Mouse (Mus musculus) liver, embryonic 14 days (tissue): ENCODE data around the gene Tcirg1. TPM values are rescaled to one million over a fixed set of nuclear protein-coding genes. Genes with fewer than 3 reads are reported as not detected.

Experiments used
- polyA plus RNA-seq: library from polyadenylated mRNA; depleted of rRNA; stranded (reverse); fragments of >200 nt; gene quantifications from 2 replicates; pipeline ENCODE4 v1.2.3, GENCODE M21; 2012; rRNA removed

Gene Tcirg1
- polyA plus RNA-seq = 44.9 and 50.6 TPM in 2 replicates

DNA sequence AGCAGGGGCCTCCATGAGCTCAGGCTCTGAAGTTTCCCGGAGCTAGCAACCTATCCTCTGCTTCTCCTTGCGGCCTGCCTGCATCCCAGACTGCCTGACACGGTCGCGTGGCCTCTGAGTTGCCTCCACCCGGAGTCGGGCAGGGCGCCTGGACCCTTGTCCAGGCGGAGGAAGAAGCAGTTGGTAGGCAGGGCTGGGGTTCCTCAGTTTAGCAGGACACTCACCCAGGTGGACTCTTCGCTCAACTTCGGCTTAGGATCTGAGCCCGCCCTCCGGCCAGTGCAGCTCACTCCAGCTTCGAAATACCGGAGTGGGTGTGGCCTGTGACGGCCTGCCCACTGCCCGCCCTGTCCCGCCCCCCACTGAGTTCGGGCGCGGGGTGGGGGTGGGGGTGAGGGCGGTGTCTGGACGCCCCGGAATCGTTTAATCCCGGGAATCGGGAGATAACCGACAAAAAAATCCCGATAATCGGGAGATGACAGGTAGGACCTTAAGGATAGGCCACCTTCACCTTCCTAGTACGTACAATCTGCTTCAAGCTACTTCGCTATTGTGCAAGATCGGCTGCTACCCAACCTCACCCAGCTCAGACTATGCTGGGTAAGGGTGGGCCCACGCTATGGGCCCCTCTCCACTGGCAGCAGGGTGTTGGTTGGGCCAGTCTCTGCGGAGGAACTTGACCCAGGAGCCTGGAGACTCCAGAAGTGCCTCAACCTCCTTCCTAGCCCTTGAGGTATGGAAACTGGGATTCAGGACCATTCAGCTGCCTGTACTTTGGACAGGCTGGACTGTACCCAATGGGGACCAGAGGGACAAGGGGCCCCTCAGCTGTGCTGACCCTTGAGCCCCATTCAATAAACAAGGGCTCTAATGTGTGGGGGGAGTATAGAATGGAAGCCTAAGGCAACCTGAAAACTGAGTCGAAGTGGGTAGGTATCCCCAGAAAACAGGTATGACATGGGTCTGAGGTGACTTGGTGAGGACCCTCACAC, at the start of gene Tcirg1:
Gene Tcirg1 (minus strand): TSS at position 339 of the 992 bp plus-strand sequence.

DNA sequence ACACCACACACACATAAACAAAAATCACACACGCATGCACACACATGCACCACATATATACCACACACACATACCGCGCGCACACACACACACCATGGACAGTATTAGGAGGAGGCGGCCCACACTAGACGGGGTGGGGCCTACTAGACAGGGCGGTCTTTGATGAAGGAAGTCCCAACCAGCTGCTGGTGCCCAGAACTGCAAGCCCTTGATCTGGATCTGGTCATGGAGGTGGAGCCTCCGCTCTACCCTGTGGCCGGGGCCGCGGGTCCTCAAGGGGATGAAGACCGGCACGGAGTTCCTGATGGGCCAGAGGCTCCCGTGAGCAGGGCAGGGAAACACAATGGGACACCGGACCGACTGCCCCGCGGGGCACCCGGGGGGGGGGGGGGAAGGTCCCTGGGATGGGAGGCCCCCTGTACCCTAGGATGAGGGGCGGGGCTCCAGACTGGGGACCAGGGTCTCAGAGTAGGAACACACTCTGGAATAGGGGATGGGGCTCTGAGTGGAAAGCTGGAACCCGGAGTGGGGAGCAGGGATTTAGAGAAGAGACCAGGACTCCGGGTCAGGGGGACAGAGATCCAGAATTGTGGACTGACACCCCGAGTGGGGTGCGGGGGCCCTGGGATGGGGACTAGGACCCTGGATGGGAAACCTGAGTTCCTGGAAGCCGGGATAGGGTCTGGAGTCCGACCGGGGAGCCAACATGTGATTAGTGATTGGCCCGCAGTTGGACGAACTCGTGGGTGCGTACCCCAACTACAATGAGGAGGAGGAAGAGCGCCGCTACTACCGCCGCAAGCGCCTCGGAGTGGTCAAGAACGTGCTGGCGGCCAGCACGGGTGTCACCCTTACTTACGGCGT, 28.3 kb upstream of the Tcirg1 start, which contains the start of gene Unc93b1:
Gene Unc93b1 (plus strand): TSS at position 155 of the 864 bp plus-strand sequence.

DNA sequence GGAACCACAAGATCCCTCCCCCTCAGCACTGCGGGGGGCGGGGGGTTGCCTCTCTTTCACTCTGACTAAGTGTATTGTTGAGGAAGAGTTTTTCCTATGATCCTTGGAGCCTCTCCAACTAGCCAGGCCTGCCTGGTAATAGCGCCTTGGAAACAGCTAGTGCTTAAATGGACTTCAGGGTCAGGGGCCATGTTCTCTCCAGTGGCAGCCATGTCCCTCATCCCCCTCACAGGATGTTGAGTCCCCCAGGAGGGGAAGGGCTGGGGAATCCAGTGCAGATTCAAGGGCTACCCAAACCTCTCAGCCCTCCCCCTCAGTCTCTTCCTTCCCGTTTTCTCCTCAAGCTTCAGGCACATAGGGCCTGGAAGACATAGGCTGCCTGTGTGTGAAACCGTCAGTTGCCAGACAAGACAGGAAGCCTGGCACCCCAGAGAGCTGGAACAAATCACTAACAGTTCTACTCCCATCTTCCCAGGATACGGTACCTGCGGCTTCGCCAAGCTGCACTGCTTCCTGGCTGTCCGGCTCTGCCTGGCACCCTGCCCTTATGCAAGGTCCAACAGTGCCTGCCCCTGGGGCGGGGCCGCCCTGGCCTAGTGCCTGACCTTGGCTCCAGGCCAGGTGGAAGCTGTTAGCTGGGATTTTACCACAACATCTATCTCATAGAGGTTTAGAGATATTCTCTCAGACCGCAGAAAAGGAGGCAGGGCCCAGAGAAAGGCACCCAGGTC, 22.4 kb upstream of the Tcirg1 start, which contains the start of gene Aldh3b1:
Gene Aldh3b1 (minus strand): TSS at position 598 of the 731 bp plus-strand sequence.

GRCm38 (mm10) chr19:3912337-3913204, 5.6 kb upstream of the Tcirg1 start, which contains the start of gene Ndufs8:
Gene Ndufs8, minus strand, starts transcription at chr19:3912774.

GRCm38 (mm10) chr19:3851502-3851962, 55.4 kb downstream of the Tcirg1 start, which contains the start of gene Chka:
Gene Chka, plus strand, starts transcription at chr19:3851773.

Other genes starting within 250 kb of the Tcirg1 start
- 6.0 and 6.8 TPM in 2 replicates for gene Lrp5, start 220.6 kb downstream of the Tcirg1 start, polyA plus RNA-seq
- 10.7 and 10.9 TPM in 2 replicates for gene 1810055G02Rik, start 198.8 kb downstream of the Tcirg1 start, polyA plus RNA-seq
- gene Kmt5b, start 139.7 kb downstream of the Tcirg1 start, polyA plus RNA-seq = 6.2 and 7.1 TPM in 2 replicates
- gene Chka, start 55.4 kb downstream of the Tcirg1 start, polyA plus RNA-seq = 14.7 and 17.5 TPM in 2 replicates
- 113 and 127 TPM in 2 replicates for gene Ndufs8, start 5.6 kb upstream of the Tcirg1 start, polyA plus RNA-seq
- gene Aldh3b1, start 22.7 kb upstream of the Tcirg1 start, polyA plus RNA-seq = 2.7 and 3.6 TPM in 2 replicates
- gene Unc93b1, start 28.1 kb upstream of the Tcirg1 start, polyA plus RNA-seq = 15.5 and 20.9 TPM in 2 replicates
- gene Aldh3b3, start 51.5 kb upstream of the Tcirg1 start, polyA plus RNA-seq = 0.02 TPM in 1 of 2 replicates, not detected in the other
- gene Aldh3b2, start 65.2 kb upstream of the Tcirg1 start, polyA plus RNA-seq = 0.29 and 0.64 TPM in 2 replicates
- 8.6 and 11.4 TPM in 2 replicates for gene Acy3, start 79.4 kb upstream of the Tcirg1 start, polyA plus RNA-seq
- 0.29 and 0.55 TPM in 2 replicates for gene Tbx10, start 85.6 kb upstream of the Tcirg1 start, polyA plus RNA-seq
- gene Nudt8, start 93.4 kb upstream of the Tcirg1 start, polyA plus RNA-seq = 2.0 and 3.6 TPM in 2 replicates
- gene Gm49405, start 93.5 kb upstream of the Tcirg1 start, polyA plus RNA-seq = 0.59 and 0.60 TPM in 2 replicates
- gene Doc2g, start 96.2 kb upstream of the Tcirg1 start, polyA plus RNA-seq = 1.4 and 1.5 TPM in 2 replicates
- 79.3 and 86.8 TPM in 2 replicates for gene Ndufv1, start 105.7 kb upstream of the Tcirg1 start, polyA plus RNA-seq
- gene Gstp1, start 130.9 kb upstream of the Tcirg1 start, polyA plus RNA-seq = 225 and 279 TPM in 2 replicates
- gene Gstp2, start 138.9 kb upstream of the Tcirg1 start, polyA plus RNA-seq = 6.6 and 8.4 TPM in 2 replicates
- gene Gstp3, start 152.4 kb upstream of the Tcirg1 start, polyA plus RNA-seq = 54.9 and 71.8 TPM in 2 replicates
- 0.23 and 0.25 TPM in 2 replicates for gene Cabp2, start 174.4 kb upstream of the Tcirg1 start, polyA plus RNA-seq
- 46.8 and 54.8 TPM in 2 replicates for gene Cdk2ap2, start 190.0 kb upstream of the Tcirg1 start, polyA plus RNA-seq
- 5.4 and 6.1 TPM in 2 replicates for gene Pitpnm1, start 192.9 kb upstream of the Tcirg1 start, polyA plus RNA-seq
- gene Aip, start 218.7 kb upstream of the Tcirg1 start, polyA plus RNA-seq = 36.6 and 38.9 TPM in 2 replicates
- not detected in 2 replicates for gene Gpr152, start 232.7 kb upstream of the Tcirg1 start, polyA plus RNA-seq
- 0.08 and 0.10 TPM in 2 replicates for gene Cabp4, start 236.9 kb upstream of the Tcirg1 start, polyA plus RNA-seq
- gene Coro1b, start 241.5 kb upstream of the Tcirg1 start, polyA plus RNA-seq = 50.4 and 60.2 TPM in 2 replicates
- gene Ptprcap, start 246.5 kb upstream of the Tcirg1 start, polyA plus RNA-seq = 12.2 and 12.5 TPM in 2 replicates